Mouse (Mus musculus) G1E (cell line): ENCODE results near the gene Gnl2.

ENCODE experiments used
- CTCF ChIP-seq: IDR thresholded peaks from 2 replicates; pipeline ENCODE4 v1.5.1; 2012; ENCODE audit warnings: low read depth, low read length, inconsistent platforms, mixed read lengths
- GATA1 ChIP-seq: IDR thresholded peaks from 2 replicates; pipeline ENCODE4 v1.6.1; 2012; ENCODE audit warnings: borderline replicate concordance, low read length, inconsistent platforms, mixed read lengths
- TAL1 ChIP-seq: conservative IDR thresholded peaks from 2 replicates; pipeline ENCODE4 v1.6.1; 2012; ENCODE audit warnings: low read depth, low read length, inconsistent platforms, mixed read lengths

DNA sequence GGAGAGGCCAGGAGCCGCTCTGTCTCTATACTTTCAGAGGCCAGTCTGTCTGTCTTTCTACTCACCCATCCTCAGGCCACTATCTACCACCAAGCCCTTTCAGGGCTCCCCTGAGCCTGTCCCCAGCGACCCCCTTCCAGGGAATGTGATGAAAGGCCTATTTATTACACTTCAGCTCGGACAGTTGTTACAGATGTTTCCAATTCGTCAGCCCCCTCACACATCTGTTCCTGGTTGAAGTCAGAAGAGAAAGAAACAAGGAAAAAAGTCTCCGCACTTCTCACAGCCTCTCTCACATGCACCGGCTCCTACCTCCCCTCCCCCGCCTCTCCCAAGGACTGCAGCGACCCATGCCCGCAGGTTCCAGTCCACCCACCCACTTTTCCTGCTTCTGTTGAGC is 44.1 kb upstream of the Gnl2 start:
- TF ChIP-seq CTCF (no peak), GATA1 (no peak), TAL1 (no peak)
